Mouse (Mus musculus) MEL (cell line): ENCODE measurements around the gene Enpp7. TPM values are rescaled to one million over a fixed set of nuclear protein-coding genes. Genes with fewer than 3 reads are reported as not detected.
A peak's percentile ranks its signal among the peaks of the same experiment; 100 is the strongest.

Source experiments
- DNase-seq: peaks from one replicate; pipeline ENCODE4 v3.0.0; 2011; ENCODE audit warnings: low read depth, low spot score
- H3K27ac ChIP-seq: 2 replicates; pipeline ENCODE4 v1.5.1; 2012; ENCODE audit warnings: low read depth, mild to moderate bottlenecking, control low read depth, low read length, moderate library complexity; ENCODE audit not compliant: control insufficient read depth
- H3K27me3 ChIP-seq, 2 experiments: fragments of 150-350 bp in 1 of 2; sonication (generic) in 1 of 2; 2 replicates each; pipeline ENCODE4 v1.6.1; 2012; ENCODE audit warnings: low read length in 2 of 2, mild to moderate bottlenecking in 2 of 2, improper control_type of control experiment in 1 of 2, moderate library complexity in 1 of 2; ENCODE audit not compliant: insufficient read depth in 2 of 2, control insufficient read depth in 1 of 2
- H3K36me3 ChIP-seq, 2 experiments: 2 replicates each; pipeline ENCODE4 v1.6.1; 2012 to 2014; ENCODE audit warnings: low read length in 2 of 2, improper control_type of control experiment in 1 of 2, inconsistent platforms in 1 of 2, mild to moderate bottlenecking in 1 of 2; ENCODE audit not compliant: insufficient read depth in 2 of 2, control insufficient read depth in 1 of 2
- H3K4me1 ChIP-seq, 2 experiments: fragments of 150-350 bp in 1 of 2; sonication (generic) in 1 of 2; 2 replicates each; pipeline ENCODE4 v1.6.1; 2012; ENCODE audit warnings: low read length in 2 of 2, improper control_type of control experiment in 1 of 2, mild to moderate bottlenecking in 1 of 2; ENCODE audit not compliant: insufficient read depth in 2 of 2, control insufficient read depth in 1 of 2
- H3K4me3 ChIP-seq, 2 experiments: fragments of 150-350 bp in 1 of 2; sonication (generic) in 1 of 2; 2 replicates each; pipeline ENCODE4 v1.5.1; 2012; ENCODE audit warnings: low read depth in 2 of 2, low read length in 2 of 2, mild to moderate bottlenecking in 2 of 2, moderate library complexity in 2 of 2, control low read depth in 1 of 2, improper control_type of control experiment in 1 of 2; ENCODE audit not compliant: control insufficient read depth in 1 of 2, insufficient read depth in 1 of 2
- H3K79me2 ChIP-seq: 2 replicates; pipeline ENCODE4 v1.6.1; 2012; ENCODE audit warnings: mild to moderate bottlenecking, low read length, moderate library complexity; ENCODE audit not compliant: control insufficient read depth, poor library complexity, insufficient read depth
- H3K9ac ChIP-seq: 2 replicates; pipeline ENCODE4 v1.6.1; 2012; ENCODE audit warnings: low read depth, mild to moderate bottlenecking, control low read depth, low read length, moderate library complexity; ENCODE audit not compliant: control insufficient read depth, poor library complexity, severe bottlenecking
- H3K9me3 ChIP-seq: fragments of 150-350 bp; sonication (generic); replicated peaks from 2 replicates; pipeline ENCODE4 v1.6.1; 2012; ENCODE audit warnings: mild to moderate bottlenecking, low read length, improper control_type of control experiment, moderate library complexity; ENCODE audit not compliant: insufficient read depth
- CHD2 ChIP-seq: IDR thresholded peaks from 2 replicates; pipeline ENCODE4 v1.6.1; 2011; ENCODE audit warnings: low read length, improper control_type of control experiment
- CTCF ChIP-seq, 3 experiments: IDR thresholded peaks in 2 of 3; conservative IDR thresholded peaks in 1 of 3; 2 replicates each; pipeline ENCODE4 v1.5.1; 2011 to 2012; ENCODE audit warnings: low read length in 3 of 3, low read depth in 2 of 3, mild to moderate bottlenecking in 2 of 3, improper control_type of control experiment in 1 of 3, inconsistent platforms in 1 of 3, mixed read lengths in 1 of 3, moderate library complexity in 1 of 3; ENCODE audit not compliant: control insufficient read depth in 1 of 3, insufficient read depth in 1 of 3, poor library complexity in 1 of 3, severe bottlenecking in 1 of 3
- E2F4 ChIP-seq: IDR thresholded peaks from 2 replicates; pipeline ENCODE4 v1.6.1; 2011; ENCODE audit warnings: low read depth, low read length, improper control_type of control experiment, borderline replicate concordance
- ELF1 ChIP-seq: IDR thresholded peaks from 2 replicates; pipeline ENCODE4 v1.6.1; 2014; ENCODE audit warnings: low read depth, mild to moderate bottlenecking, inconsistent platforms, low read length, improper control_type of control experiment, moderate library complexity
- EP300 ChIP-seq, 2 experiments: IDR thresholded peaks; 2 replicates each; pipeline ENCODE4 v1.6.1; 2011; ENCODE audit warnings: improper control_type of control experiment in 2 of 2, low read length in 2 of 2, low read depth in 1 of 2, mild to moderate bottlenecking in 1 of 2
- ETS1 ChIP-seq: IDR thresholded peaks from 2 replicates; pipeline ENCODE4 v1.6.1; 2012; ENCODE audit warnings: low read depth, mild to moderate bottlenecking, inconsistent platforms, low read length, improper control_type of control experiment, moderate library complexity
- GATA1 ChIP-seq: IDR thresholded peaks from 2 replicates; pipeline ENCODE4 v1.6.1; 2011; ENCODE audit warnings: low read depth, low read length, improper control_type of control experiment
- HCFC1 ChIP-seq: IDR thresholded peaks from 2 replicates; pipeline ENCODE4 v1.6.1; 2012; ENCODE audit warnings: low read depth, mild to moderate bottlenecking, inconsistent platforms, low read length, improper control_type of control experiment, moderate library complexity
- JUND ChIP-seq: IDR thresholded peaks from 2 replicates; pipeline ENCODE4 v1.6.1; 2011; ENCODE audit warnings: low read depth, mild to moderate bottlenecking, improper control_type of control experiment, low read length
- MAFK ChIP-seq: IDR thresholded peaks from 2 replicates; pipeline ENCODE4 v1.6.1; 2011; ENCODE audit warnings: low read depth, mild to moderate bottlenecking, low read length, improper control_type of control experiment, borderline replicate concordance
- MAX ChIP-seq: IDR thresholded peaks from 2 replicates; pipeline ENCODE4 v1.6.1; 2011; ENCODE audit warnings: low read length, improper control_type of control experiment
- MEF2A ChIP-seq: IDR thresholded peaks from 2 replicates; pipeline ENCODE4 v1.6.1; 2014; ENCODE audit warnings: low read depth, mild to moderate bottlenecking, inconsistent platforms, low read length, improper control_type of control experiment; ENCODE audit not compliant: poor library complexity, insufficient replicate concordance, severe bottlenecking; ENCODE audit errors: extremely low read depth
- MXI1 ChIP-seq: IDR thresholded peaks from 2 replicates; pipeline ENCODE4 v1.6.1; 2011; ENCODE audit warnings: mild to moderate bottlenecking, low read depth, low read length, improper control_type of control experiment
- MYB ChIP-seq: IDR thresholded peaks from 2 replicates; pipeline ENCODE4 v1.6.1; 2011; ENCODE audit warnings: mild to moderate bottlenecking, low read depth, low read length, improper control_type of control experiment
- NRF1 ChIP-seq: IDR thresholded peaks from 2 replicates; pipeline ENCODE4 v1.6.1; 2014; ENCODE audit warnings: low read depth, mild to moderate bottlenecking, inconsistent platforms, low read length, improper control_type of control experiment, moderate library complexity; ENCODE audit not compliant: poor library complexity, insufficient read depth, severe bottlenecking
- RAD21 ChIP-seq: IDR thresholded peaks from 2 replicates; pipeline ENCODE4 v1.6.1; 2011; ENCODE audit warnings: mild to moderate bottlenecking, low read depth, low read length, improper control_type of control experiment
- RCOR1 ChIP-seq: IDR thresholded peaks from 2 replicates; pipeline ENCODE4 v1.6.1; 2012; ENCODE audit warnings: low read depth, mild to moderate bottlenecking, inconsistent platforms, low read length, improper control_type of control experiment
- SIN3A ChIP-seq: IDR thresholded peaks from 2 replicates; pipeline ENCODE4 v1.6.1; 2012; ENCODE audit warnings: low read length, improper control_type of control experiment, inconsistent platforms
- SMC3 ChIP-seq: IDR thresholded peaks from 2 replicates; pipeline ENCODE4 v1.6.1; 2011; ENCODE audit warnings: low read depth, low read length, improper control_type of control experiment
- TAL1 ChIP-seq: IDR thresholded peaks from 2 replicates; pipeline ENCODE4 v1.6.1; 2012; ENCODE audit warnings: mild to moderate bottlenecking, inconsistent platforms, low read length, moderate library complexity, mixed read lengths
- TBP ChIP-seq: IDR thresholded peaks from 2 replicates; pipeline ENCODE4 v1.8.0; 2011; ENCODE audit warnings: low read depth, low read length, improper control_type of control experiment
- TCF12 ChIP-seq: IDR thresholded peaks from 2 replicates; pipeline ENCODE4 v1.6.1; 2014; ENCODE audit warnings: low read depth, mild to moderate bottlenecking, inconsistent platforms, low read length, improper control_type of control experiment, moderate library complexity
- USF1 ChIP-seq: IDR thresholded peaks from 2 replicates; pipeline ENCODE4 v1.6.1; 2014; ENCODE audit warnings: low read depth, mild to moderate bottlenecking, inconsistent platforms, low read length, improper control_type of control experiment, moderate library complexity
- USF2 ChIP-seq, 2 experiments: IDR thresholded peaks; 2 replicates each; pipeline ENCODE4 v1.6.1; 2011 to 2012; ENCODE audit warnings: improper control_type of control experiment in 2 of 2, low read length in 2 of 2, borderline replicate concordance in 1 of 2, inconsistent platforms in 1 of 2, low read depth in 1 of 2, mild to moderate bottlenecking in 1 of 2; ENCODE audit not compliant: insufficient read depth in 1 of 2
- ZKSCAN1 ChIP-seq: IDR thresholded peaks from 2 replicates; pipeline ENCODE4 v1.6.1; 2012; ENCODE audit warnings: low read depth, mild to moderate bottlenecking, inconsistent platforms, low read length, improper control_type of control experiment, moderate library complexity
- ZMIZ1 ChIP-seq: IDR thresholded peaks from 2 replicates; pipeline ENCODE4 v1.6.1; 2012; ENCODE audit warnings: low read depth, mild to moderate bottlenecking, inconsistent platforms, low read length, improper control_type of control experiment, moderate library complexity
- ZNF384 ChIP-seq: IDR thresholded peaks from 2 replicates; pipeline ENCODE4 v1.6.1; 2012; ENCODE audit warnings: low read depth, mild to moderate bottlenecking, inconsistent platforms, low read length, improper control_type of control experiment
- polyA plus RNA-seq, 2 experiments: library from polyadenylated mRNA; stranded (reverse) in 1 of 2; unstranded in 1 of 2; fragments of >175 nt in 1 of 2; fragments of >200 nt in 1 of 2; gene quantifications; 2 replicates each; pipeline versions ENCODE4 v1.2.1 to v1.2.4; 2012; ENCODE audit warnings: low replicate concordance in 2 of 2, low read depth in 1 of 2; ENCODE audit not compliant: insufficient read length in 2 of 2, insufficient read depth in 1 of 2, missing spikeins in 1 of 2
- total RNA-seq: library from RNA; depleted of rRNA; stranded (reverse); fragments of 300-350 nt; gene quantifications from 2 replicates; pipeline ENCODE4 v1.2.3, GENCODE M21; 2012

Gene Enpp7
- total and polyA plus RNA-seq, 3 experiments = not detected

DNA sequence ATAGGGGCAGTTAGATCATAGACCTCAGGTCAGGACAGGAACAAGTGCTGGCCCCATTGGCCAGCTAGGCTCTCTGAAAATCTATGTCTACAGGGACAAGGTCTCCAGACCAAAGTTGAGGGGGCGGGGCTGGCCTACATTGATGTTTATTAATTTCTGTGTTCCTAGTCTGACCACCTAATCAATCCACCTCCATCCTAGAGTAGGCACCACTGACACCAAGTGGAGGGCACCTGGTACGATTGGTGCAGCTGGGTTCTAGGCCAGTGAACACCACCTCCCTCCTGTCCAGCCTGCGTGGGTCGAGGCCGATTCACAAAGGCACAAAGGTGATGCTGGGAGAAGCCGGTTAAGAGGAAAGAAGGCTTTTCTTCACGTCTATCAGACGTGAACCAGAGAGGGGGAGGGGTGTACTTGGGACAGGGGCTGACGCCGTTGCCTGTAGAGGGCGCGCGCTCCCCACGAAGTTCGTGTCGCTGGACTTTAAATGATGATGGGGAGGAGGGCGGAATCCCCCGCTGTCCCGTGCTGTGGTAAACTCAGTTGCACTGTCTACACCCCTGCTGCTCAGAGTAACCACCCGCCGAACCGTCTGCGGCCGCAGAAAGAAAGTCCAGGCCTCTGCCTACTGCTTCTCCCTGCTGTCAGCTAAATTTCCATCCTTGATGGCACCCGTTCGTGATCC is 46.0 kb downstream of the Enpp7 start (continued):
- TF ChIP-seq JUND (no peak), RAD21 (peak; percentile 81), SIN3A (0 out of 2 replicates have a peak, but pooled peaks have one; percentile 17), MYB (no peak), ELF1 (no peak), TAL1 (no peak), ZNF384 (no peak), RCOR1 (no peak), MEF2A (no peak), ETS1 (no peak), E2F4 (no peak), ZKSCAN1 (no peak)

DNA sequence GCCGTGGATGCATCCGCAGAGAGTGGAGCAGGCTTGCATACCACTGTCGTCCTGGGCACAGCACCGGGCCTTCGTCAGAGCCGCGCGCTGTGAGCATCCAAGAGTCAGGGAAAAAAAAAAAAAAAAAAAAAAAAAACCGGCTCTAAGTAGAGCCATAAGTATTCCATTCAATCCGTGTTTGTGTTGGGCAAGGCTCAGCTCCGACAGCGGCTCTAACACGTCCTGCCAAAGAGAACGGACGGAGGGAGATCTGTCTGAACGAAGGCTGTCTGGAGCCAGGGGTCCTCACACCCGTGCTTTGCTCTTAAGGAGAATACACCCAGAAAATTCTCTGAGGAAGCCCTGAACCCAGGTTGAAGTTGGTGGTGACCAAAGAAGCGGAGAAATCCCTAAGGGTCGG is 46.6 kb downstream of the Enpp7 start:
- H3K9ac ChIP-seq = no peak overlapping the region
- peaks cover 0 to 5% of the 10 kb centered on the region in 2 experiments; a peak in 2 of 4 replicates for H3K36me3 ChIP-seq
- no peak overlapping the region for H3K4me3 ChIP-seq
- H3K9me3 ChIP-seq = no peaks in the 10 kb centered on the region
- no peak overlapping the region for H3K27ac ChIP-seq
- peaks cover 0 to 2% of the 10 kb centered on the region in 2 experiments; a peak in 3 of 4 replicates for H3K4me1 ChIP-seq
- TF ChIP-seq CTCF (IDR thresholded peaks at IDR 0.05 in 2 of 3, conservative IDR thresholded peaks at IDR 0.05 in 1 of 3; ENCODE audit: control insufficient read depth in 1 of 3, insufficient read depth in 1 of 3, low read depth in 2 of 3, low read length in 3 of 3, poor library complexity in 1 of 3, severe bottlenecking in 1 of 3) (no peak), USF1 (no peak), GATA1 (no peak), USF2 (IDR thresholded peaks at IDR 0.05; ENCODE audit: borderline replicate concordance in 1 of 2, insufficient read depth in 1 of 2, low read depth in 1 of 2, low read length in 2 of 2) (no peak), ZKSCAN1 (no peak), MXI1 (no peak), CHD2 (no peak), SIN3A (no peak), MAFK (no peak), MAX (no peak), ZMIZ1 (no peak), SMC3 (no peak), TBP (no peak), TAL1 (no peak), MYB (no peak), EP300 (IDR thresholded peaks at IDR 0.05; ENCODE audit: low read depth in 1 of 2, low read length in 2 of 2) (no peak), NRF1 (no peak), TCF12 (no peak), ZNF384 (no peak), HCFC1 (no peak)
- TF ChIP-seq, all 39 proteins: peak for 0
- no peaks in the 10 kb centered on the region for H3K79me2 ChIP-seq
- H3K27me3 ChIP-seq = no peaks in the 10 kb centered on the region
- no peak for DNase-seq
